Mouse (Mus musculus) spleen, embryonic (tissue): ENCODE measurements around the gene Cacna2d3.

ENCODE experiments used
- CTCF ChIA-PET: fragments of 350-600 bp; sonication (Branson Sonifier 250); formaldehyde crosslinking; loops from one replicate; lab custom pipeline; 2022; lab: Charles Lee

Gene Cacna2d3

DNA sequence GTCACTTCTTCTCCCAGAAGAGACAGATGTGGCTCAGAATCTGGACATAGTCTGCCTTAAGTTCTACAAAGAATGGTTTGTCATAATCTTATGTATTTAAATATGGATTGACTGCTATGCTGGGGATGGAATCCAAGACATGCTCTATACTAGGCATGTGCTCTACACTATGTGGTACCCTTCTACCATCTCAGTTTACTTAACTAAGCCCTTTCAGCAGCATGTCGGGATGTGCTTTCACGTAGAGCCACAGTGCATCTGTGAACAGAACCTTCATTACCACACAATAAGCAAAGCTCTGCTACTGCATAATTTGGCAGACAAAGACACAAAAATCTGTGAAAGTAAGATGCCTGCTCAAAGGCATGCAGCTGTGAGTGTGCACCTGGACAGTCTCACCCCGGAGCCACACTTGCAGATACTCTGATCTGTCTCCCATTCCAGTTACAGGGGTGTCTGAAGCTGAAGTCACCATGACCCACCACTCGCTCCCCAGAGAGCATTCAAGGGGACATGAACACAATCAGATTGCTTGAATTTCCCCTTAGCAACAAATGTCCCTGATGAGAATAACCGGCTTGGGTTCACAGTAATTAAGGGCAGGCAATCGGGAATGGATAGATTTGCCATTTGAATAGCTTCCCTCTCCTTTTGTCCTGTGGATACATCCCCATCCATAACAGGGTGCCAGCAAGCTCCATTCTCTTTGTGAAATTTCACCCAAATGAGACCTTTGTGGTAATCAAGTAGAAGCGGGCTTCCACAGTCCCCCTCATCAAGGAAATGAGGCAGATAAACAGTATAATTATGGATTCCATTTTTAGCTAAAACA is 773.4 kb downstream of the Cacna2d3 start:
- CTCF ChIA-PET: interaction anchor here (0.6 kb wide), 1 partner anchor 13 kb away, joined by 4 read pairs; no protein-coding TSS in a partner anchor

DNA sequence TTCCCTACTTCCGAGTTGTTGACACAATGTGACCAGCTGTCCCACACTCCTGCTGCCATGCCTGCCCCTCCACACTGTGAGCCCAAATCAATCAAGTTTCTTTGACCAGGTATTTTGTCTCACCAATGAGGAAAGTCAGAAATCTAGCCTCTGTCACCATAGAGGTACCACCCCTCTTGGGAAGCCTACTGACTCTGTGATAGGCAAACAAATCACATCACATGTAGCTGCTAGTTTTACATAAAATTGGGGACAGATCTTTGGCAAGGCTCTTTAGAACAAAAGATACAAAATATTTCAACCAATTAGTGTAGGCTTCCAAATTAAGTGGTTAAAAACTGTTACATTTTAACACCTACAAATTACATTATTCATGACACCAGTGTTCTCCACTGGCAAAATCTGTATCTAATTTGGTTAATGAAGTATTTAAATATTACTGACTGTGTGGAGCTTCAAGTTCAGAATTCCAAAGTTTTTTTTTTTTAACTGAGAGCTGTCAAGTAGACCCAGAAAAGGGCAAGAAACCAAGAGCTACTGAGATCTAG is 788.8 kb downstream of the Cacna2d3 start:
- CTCF ChIA-PET: no interaction called here

- CTCF ChIA-PET: no interaction called here
These were observed 798.3 kb downstream of the Cacna2d3 start for GRCm38 (mm10) chr14:28923180-28923961.

DNA sequence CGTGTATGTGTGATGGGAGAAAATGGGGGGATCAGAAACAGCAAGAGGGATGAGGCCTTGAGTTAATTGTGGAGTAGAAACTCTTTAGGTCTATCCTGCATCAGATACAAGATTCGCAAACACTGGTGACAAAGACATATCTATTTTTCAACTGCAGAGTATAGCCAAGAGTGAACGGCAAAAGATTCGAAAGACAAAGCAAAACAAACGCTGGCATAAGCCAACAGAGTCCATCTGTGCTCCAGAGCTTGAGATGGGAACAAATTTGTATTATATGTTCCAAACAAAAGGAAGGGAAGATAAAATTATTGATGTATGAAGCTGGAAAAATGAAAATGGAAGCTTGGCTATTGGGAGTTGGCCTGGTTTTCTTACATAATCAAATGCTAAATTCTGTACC is 802.8 kb downstream of the Cacna2d3 start:
- CTCF ChIA-PET: no interaction called here

DNA sequence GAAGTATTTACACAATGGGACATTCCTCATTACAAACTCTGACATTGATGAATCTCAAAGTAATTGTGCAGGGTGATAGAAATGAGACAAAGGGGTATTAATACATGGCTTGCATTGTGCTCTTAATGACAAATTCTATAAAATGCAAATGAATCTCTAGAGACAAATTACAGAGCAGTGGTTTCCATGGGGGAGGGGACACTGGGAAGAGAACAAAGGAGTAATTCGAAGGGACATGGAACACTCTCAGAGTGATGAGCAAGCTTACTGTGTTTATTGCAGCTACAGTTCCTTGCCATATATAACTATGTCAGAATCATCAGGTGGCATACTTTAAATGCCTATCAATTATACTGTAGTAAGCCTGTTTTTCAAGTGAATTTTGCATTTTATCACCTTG is 806.7 kb downstream of the Cacna2d3 start:
- CTCF ChIA-PET: no interaction called here

- CTCF ChIA-PET: no interaction called here
These were observed 814.0 kb downstream of the Cacna2d3 start for GRCm38 (mm10) chr14:28907659-28908058.

- CTCF ChIA-PET: no interaction called here
These were observed 829.1 kb downstream of the Cacna2d3 start for GRCm38 (mm10) chr14:28892530-28892929.

DNA sequence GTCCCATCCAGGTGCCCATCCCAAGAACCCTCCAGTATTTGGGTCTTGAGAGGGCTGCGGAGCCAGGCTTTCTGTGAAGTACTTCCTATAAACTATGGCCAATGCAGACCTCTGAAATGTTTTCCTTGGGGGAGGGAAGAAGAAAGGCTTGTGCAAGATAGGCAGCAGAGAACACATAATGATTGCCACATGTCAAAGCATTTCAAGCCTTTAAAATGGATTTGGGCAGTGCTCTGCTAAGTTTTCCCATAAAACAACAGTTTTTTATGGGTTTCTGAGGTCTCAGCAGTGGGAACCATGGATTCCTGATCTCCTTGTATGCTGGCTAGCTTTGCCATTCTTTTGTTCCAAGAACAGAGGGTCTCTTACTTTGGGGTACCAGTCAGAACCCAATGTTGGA is 834.3 kb downstream of the Cacna2d3 start:
- CTCF ChIA-PET: no interaction called here

DNA sequence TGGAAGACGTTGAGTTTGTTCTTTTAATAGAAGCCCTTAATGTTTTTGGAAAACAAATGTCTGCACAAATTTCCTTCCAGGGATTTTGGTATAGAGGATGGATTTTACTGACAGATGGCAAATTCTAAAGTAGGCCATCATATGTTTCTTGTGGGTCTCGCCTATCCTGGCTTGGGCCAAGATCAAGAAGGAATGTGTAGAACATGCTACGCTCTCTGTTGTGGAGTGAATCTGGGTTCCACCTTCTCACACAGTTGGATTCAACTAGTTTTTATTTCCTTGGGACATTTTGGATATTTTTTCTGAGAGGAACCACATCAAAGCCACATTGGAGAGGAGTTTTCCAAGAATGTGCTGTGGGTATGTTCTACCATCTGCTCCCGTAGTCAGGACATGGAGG is 835.0 kb downstream of the Cacna2d3 start:
- CTCF ChIA-PET: no interaction called here

GRCm38 (mm10) chr14:28870983-28871382 is 850.7 kb downstream of the Cacna2d3 start:
- CTCF ChIA-PET: no interaction called here

- CTCF ChIA-PET: no interaction called here
These were observed 851.3 kb downstream of the Cacna2d3 start for GRCm38 (mm10) chr14:28870382-28870781.

GRCm38 (mm10) chr14:28864925-28865324 is 856.7 kb downstream of the Cacna2d3 start:
- CTCF ChIA-PET: no interaction called here

- CTCF ChIA-PET: no interaction called here
These were observed 860.5 kb downstream of the Cacna2d3 start for GRCm38 (mm10) chr14:28861142-28861541.
